Mouse (Mus musculus) cerebellum, postnatal 36 days (tissue): ENCODE results near the gene Tmem132e.

Experiments
- DNase-seq, 2 experiments: peaks; one replicate each; pipeline ENCODE4 v3.0.0; 2021 to 2022; ENCODE audit warnings: mixed read lengths in 2 of 2

Gene Tmem132e

DNA sequence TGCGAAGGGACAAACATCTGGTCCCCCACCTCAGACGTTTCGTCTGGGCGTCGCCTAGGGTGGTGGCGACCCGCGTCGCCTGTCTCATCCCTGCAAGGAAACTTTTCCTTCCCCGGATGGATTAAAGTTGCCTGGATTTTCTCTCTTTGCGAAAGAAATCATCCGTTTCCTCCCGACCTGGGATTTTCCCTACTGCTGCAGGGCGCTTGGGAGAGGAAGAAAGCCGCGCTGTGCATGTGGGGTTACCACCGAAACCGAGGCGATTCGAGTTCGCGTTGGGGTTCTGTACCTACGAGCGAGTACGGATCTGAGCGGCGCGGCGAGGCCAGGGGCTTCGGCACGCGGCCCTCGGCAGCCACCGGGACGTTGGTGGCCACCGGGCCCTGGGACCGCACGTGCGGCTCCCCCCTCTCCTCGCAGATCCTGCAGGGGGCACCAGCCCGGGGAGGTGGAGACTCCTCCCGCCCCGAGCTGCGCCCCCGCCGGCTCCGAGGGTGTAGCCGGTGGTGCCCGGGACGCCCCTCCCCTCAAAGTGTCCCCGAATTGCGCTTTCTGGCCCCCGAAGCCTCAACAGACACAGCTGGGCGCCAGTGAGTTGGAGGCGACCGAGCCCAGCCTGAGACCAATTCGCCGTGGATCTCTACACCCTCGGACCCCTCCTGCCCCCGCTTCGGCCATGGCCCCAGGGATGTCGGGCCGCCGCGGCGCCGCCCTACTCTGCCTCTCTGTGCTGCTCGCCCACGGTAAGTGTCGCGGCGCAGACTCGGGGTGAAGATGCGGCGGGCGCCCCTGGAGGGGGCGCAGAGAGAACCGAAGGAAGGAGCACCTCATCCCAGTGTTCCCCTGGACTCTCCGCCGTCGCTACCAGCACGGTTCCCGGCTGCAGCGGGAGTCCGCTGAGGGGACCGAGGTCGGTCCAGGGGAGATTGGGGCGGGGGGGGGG, at the start of gene Tmem132e:
TSS of gene Tmem132e (plus strand) at position 530 of the 943 bp plus-strand sequence.
- peak; percentile 32 to 53 for DNase-seq

DNA sequence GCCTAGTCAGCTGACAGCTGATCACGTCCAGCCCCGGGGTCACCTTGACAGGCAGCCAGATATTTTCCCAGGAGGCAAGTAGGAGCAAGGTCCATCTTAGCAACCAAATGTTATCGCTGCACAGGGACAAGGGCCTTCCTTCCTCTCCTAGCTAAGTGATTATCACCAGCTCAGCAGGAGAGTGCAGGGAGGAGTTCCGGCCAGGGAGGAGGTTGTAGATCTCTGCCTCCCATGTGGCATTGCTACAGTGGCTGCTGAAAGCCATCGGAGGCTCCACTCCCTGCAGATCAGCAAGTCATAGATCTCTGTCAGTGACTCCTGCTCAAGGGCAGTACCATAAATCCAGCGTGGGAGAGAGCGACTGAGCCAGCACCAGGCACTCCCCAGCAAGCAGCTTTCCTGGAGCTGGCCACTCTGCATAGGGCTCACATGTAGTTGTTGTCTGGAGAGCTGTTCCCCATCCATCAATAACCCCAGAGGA, 48.7 kb upstream of the Tmem132e start:
- DNase-seq, result peak in 1 of 2 experiments; percentile 3

DNA sequence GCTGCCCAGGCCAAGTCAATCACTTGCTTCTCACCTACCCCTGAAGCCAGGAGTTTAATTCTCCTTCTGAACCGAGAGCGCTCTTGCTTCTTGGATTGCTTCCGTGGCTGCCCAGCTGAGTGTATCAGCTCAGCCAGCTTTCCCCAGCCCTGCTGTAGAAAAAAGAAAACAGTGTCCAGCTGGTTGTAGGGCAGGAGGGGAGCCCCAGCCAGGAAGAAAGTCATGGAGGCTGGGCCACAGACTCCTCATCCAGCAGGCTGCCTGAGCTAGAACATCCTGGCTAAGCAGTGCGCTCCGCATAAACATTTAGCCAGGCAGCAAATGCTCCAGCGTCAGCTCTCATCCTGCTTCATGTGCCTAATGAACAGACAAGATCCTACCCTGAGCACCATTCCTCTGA, 48.3 kb upstream of the Tmem132e start:
- no peak for DNase-seq

DNA sequence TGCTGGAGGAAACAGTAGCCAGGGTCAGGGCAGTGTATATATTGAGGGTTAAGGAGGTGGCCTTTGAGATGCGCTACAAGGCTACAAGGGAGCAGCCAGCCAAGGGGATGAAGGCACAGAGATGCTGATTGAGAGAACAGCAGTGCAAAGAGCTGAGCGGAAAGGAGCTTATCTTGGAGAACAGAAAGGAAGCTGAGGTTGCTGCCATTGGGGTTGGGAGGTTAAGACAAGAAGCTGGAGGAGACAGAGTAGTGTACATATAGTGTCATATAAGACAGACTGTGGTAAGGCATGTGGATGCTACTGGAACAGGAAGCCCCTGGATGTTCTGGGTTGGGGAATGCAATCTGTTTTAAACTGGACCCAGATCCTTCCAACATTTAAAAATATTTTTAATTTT, 47.8 kb upstream of the Tmem132e start:
- DNase-seq, result no peak

DNA sequence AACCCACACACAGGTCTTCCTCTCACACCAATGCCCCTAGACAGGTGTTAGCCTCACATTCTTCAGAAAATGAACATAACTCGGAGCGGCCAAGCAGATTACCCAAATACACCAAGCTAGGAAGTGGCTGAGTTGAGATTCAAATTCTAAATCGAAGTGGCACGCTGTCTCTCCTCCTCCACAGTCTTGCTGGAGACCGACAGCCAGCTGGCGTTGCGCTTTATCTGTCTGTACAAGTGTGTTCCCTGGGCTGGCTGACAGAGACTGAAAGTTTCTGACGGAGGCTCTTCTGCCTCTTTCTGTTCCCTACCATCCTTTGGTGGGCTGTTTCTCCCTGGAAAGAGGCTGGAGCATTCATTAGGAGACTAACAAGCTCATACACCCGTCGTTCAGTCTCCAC, 37.7 kb upstream of the Tmem132e start:
- DNase-seq, result no peak

DNA sequence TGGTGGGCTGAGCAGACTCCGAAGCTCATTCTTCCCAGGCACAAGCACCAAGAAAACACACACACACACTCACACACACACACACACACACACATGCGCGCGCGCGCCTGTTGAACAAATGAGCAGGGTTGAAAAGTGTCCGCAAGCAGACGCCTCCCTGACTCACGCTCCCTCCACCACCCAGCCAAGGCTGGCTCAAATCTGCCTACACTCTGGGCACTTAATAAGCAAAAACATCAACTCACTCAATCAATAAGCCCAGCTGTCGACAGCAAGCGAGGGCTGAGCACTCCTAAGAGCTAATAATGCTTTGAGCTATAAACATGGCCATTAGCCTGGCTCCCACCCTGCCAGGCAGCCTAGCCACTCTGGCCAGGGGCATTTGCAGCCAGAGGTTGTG, 18.5 kb upstream of the Tmem132e start:
- DNase-seq, result no peak

DNA sequence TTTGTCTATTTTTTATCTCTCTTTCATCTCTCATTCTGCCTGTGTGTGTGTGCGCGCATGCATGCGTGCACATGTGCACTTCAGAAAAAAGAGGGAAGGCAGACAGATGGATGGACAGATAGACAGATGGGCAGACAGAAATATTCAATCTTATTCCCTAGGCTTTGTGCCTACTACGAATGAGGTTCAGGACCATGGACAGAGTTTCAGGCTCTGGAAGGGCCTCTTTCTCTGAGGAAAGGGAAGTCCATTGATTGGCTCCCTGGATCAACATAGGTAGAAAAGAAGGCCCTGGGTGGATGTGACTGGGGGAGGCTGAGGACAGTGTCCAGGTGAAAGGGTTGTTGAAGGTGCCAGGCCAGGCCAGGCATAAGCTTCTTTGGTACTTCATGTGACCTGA, 17.1 kb upstream of the Tmem132e start:
- no peak for DNase-seq

DNA sequence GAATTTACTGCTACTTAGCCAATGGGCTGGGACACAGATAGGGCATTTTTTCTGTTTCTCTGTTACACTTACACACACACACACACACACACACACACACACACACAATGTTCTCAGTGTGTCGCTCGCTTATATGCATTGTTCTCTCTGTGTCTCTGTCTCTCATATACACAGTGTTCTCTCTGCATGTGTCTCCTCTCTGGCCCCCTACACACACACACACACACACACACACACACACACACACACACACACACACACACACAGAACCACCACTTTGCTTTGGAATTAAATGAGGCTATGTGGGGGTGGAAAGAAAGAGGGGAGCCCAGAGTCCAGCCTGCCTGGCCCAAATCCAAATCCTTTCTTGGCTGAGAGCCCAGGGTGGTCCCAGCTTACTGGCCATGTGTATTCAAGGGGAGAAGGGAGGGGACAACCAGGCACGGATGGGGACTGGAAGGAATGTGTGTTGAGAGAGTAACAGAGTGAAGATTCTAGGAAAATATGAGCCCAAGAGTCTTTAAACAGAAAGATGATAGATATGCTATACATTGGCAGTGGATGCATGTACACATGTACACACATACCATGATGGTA, 8.0 kb upstream of the Tmem132e start:
- DNase-seq, result no peak

DNA sequence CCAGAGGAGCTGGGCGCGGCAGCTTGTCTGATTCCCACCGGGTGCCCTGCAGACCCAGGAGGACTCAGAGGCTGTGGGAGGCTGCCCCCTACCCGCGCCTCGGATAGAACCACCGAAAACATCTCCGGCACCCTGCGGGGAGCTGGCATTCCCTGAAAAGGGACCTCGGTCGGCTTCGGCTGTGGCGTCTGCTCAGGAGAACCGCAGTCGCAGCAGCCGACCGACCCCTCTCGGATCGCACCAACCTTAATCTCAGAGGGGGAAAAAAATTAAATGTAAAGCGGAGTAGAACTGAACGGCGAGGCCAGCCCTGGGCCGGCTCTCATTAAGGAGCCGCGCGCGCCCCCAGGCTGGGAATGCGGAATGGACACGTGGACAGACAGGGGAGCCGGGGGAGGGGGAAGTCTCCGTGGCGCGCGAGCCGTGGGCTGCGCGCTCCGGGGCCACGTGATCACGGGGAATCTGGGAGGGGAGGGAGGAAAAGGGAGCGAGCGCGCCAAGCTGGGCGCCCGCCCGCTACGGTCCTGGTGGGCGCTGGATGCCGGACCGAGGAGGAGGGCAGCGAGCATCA, 1.6 kb upstream of the Tmem132e start:
- peak; percentile 68 to 79 for DNase-seq

DNA sequence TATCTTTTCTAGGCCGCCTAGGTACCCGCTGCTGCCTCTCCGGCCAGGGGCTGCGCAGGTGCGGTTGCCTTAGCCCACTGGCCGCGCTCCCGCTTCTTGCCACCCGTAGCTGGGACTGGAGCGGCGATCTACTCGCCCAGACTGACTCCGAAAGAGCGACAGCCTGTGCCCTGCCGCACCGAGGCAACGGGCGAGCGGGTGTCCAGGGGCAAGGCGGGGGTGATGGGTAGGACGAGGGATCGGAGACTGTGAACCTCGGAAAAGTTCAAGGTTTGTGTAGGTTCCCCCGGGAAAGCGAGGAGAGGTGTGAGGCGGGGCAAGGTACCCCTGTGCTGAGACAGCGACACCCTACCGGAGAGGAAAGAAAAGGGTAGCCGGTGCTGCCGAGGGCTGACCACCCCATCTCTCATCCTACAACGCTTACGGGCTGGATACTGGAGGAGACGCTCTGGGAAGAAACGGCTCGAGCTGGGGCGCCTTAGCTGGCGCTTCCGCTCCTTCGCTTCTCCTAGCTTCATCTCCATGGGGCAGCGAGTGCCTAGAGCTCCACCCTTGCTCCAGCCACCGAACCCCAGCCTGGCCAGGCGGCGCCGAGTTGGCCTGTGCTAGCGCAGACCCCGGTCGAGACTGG, 874 bp upstream of the Tmem132e start:
- DNase-seq, result peak; percentile 45 to 54

DNA sequence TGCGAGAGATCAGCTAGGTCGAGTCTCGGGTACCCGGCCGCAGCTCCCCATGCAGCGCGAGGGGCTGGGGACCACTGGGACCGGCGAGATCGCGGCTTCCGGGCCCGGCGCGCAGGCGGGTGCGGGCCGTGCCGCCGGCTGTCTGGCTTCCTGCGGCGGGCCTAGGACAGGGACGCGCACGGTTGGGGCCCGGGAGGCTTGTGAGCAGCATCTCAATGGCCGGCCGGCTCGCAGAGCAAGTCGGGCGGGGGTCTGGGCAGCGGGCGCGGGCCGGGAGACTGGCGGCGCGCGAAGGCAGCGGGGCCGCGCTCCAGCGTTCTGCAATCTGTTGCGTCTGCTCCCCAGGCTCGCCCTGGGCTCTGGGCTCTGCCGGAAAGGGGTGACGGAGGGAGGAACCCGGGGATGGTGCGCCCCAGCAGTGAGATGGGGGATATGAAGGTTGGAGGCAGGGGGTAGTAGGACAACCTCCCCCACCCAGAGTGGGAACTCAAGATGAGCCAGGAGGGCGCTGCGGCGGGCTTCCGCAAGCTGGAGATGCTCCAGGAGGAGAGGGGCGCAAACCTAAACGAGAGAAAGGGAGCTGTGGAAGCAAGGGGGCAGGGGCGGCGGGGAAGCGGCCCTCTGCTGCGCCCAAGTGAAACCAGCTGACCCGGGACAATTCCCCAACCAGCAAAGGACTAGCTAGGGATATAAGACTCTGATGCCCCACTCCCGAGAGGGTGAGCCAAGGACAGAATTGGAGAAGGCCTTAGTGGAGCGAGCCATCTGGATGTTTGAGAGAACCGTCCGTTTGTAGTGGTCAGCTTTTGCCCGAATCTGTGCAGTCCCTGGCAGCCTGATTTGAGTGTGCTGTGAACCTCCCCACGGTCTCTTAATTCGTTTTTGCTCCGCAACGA, 944 bp downstream of the Tmem132e start:
- peak; percentile 34 to 41 for DNase-seq

DNA sequence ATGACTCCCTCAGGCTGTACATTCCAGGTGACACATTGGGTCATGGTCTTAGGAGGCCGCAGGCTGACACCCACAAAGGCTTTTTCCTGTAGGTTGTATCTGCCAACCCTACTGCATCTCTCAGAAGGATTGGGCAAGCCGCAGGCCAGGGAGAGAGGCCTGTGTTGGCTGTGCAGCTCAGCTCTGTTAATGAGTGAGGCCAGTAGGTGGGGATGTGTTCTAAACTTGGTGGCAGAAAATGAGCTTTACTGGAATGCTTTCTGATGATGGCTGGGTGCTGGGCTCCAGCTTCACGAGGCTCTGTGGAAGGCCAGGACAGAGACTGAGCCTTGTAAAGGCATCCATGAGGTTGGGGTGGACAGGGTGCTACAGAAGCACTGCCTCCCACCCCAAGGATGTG, 3.6 kb downstream of the Tmem132e start:
- DNase-seq, result peak; percentile 41 to 48

DNA sequence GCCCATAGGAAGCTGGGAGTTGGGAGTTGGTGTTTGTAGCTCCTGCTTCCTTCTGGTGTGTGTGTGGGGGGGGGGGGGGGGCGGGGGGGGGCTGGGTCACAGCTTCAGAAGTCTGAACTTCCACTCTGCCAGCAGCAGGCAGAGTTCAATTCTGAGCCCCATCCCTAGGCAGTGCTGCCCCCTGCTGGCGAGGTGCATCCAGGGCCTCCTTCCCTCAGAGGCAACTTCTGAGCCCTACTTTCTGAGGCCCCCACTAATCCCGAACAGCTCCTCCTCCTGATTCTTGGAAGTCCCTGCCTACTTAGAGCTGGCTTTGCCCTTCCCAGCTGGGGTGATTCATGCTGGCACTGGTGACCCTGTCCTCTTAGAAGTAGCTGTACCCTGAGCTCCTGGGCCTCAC, 10.9 kb downstream of the Tmem132e start:
- DNase-seq, result peak; percentile 28 to 50

DNA sequence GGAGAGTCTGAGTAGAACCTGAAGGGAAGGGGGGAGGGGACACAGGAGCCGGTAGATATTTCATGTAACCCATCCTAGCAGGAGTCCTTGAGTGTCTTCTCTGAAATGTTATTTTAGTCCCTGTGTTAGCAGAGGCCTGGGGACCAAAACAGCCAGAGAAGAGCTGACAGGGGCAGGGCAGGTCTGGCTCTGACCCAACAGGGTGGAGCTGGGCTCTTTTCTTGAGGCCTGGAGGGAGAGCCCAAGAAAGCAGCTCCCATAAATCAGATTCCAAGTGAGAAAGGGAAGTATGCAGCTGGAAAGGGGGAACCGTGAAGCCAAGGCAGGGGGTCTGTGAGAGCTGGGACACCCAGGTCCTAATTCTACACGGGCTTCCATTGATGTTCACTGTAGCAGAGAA, 16.9 kb downstream of the Tmem132e start:
- no peak for DNase-seq

DNA sequence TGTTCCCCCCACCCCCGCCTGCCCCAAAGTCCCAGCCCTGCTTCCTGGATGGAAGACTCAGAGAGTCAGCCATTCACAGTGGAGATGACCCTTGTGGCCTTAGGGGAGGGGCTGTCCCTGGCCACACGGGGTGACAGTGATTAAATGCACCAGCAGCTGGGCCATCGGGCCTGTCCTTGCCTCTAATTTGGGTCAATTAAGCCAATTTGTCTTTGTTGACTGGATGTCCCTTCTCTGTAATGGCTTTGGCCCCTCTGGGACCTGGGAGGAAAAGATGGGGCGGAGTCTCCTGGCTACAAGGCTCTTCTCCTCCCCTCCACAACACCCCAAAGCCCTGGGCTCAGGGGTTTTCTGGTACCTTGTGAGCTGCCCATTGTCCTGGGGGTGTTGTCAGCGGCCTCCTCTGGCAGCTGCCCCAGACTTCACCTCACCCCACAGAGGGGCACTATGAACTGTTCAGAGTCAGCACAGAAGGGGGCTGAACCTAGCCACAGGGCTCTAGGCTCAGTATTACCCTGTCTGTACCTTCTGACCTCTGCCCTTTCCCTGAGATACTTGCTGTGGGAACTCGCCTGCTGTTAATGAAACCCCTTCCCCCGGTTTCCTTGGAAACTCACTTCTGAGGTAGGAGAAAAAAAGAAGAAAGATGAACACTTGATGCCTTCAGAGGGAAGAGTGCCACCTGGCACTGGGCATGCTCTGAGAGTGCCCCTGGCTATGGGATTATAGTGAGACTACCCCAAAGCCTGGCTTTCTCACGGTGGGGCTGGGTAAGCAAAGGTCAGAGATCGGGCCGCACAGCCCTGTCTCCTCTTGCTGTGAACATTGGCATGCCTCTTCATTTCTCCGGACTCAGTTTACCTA, 17.9 kb downstream of the Tmem132e start:
- no peak for DNase-seq

DNA sequence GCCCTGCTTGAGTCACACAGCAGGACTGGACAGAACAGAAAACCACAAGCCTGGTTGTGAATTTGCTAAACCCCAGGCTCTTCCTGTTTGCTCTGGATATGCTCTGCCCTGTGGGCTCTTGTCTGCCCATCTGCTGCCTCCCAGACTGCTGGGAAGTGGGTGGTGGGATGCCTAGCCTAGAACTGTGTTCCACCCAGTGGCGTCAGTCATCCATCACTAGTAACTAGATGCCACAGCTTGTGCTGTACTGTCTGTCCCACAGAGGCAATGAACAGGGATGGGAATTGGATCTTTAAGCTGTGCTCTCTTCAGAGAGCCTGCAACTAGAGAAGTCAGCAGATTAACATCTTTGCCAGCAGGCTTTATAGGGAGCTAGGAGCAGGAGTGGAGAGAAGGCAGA, 23.8 kb downstream of the Tmem132e start:
- no peak for DNase-seq

DNA sequence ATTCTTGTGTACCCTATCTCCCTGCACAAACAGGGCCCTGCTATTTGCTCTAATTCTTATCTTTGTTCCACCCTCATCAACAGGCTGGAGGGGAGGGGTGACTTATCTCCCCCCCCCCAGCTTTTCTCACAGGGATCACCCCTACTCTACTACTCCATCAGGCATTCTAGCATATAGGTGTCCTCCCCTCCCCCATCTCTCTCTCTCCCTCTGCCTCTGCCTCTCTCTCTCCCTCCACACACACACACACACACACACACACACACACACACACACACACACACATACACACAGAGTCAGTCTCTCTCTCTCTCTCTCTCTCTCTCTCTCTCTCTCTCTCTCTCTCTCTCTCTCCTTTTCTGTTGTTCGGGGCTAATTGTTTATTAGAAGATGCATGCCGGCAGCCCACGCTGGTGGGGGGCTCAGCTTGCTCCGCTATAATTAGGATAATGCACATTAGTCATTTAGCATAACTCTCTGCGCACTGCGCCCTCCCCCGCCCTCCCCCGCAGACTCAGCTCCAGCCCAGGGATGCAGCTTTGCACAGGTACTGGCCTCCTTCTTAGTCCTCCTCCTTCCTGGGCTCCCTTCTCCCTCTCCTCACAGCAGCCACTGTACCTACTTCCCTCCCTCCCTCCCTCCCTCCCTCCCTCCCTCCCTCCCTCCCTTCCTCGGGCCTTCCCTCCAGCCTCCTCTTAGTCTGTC, 29.8 kb downstream of the Tmem132e start:
- no peak for DNase-seq

DNA sequence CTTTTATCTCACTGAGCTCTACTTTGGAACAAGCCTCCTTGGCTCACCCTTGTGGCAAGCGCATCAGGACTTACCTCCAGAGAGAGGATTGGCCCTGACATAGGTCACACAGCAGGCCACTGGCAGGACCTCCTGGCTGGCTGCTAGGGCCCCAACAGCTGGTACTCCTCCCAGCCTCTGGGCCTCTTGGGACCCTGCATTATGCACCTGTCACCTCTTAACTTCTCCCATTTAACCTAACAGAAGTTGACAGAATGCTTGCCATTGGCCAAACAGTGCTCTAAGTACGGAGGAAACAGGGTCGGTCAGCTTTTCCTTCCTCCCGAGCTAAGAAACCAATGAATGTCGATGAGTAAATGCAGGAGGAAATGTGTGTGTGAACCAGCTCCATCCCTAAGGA, 33.2 kb downstream of the Tmem132e start:
- no peak for DNase-seq

DNA sequence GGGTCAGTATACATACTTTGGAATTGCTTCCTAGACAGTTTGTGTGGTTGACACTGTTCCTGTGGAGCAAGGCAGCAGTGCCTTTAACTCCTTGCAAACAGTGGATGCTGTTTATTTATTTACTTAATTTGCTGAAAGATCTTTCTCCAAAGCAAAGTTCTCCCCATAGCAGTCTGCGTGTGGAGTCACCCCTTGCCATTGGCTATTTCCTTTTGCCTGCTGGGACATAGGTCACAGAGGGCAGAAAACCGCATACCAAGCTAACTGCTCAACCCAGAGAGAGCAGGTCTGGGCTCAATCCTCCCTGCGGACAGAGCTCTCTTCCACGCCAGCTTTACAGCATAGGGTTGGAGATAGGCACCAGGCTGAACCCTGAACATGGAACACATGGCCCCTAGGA, 34.8 kb downstream of the Tmem132e start:
- DNase-seq, result no peak

DNA sequence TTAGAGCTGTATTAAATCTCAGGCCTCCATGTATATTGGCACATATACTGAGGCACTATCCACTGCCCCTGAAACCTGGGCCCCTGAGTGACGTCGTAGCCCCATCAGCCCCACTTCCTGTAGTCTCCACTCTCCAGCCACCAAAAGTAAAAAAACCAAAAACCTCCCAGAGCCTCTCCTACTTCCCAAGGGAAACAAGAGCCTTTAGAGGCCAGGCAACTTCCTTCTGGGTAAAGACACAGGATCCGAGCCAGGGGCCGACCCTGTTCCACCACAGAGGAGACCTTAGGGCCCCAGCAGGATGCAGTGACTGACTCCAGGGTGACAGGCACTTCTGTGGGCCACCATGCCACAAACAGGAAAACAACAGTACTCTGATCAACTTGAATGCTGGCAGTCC, 40.1 kb downstream of the Tmem132e start:
- DNase-seq, result no peak
